Mouse (Mus musculus): ENCODE results near the gene Pnrc1.

Gene Pnrc1

DNA sequence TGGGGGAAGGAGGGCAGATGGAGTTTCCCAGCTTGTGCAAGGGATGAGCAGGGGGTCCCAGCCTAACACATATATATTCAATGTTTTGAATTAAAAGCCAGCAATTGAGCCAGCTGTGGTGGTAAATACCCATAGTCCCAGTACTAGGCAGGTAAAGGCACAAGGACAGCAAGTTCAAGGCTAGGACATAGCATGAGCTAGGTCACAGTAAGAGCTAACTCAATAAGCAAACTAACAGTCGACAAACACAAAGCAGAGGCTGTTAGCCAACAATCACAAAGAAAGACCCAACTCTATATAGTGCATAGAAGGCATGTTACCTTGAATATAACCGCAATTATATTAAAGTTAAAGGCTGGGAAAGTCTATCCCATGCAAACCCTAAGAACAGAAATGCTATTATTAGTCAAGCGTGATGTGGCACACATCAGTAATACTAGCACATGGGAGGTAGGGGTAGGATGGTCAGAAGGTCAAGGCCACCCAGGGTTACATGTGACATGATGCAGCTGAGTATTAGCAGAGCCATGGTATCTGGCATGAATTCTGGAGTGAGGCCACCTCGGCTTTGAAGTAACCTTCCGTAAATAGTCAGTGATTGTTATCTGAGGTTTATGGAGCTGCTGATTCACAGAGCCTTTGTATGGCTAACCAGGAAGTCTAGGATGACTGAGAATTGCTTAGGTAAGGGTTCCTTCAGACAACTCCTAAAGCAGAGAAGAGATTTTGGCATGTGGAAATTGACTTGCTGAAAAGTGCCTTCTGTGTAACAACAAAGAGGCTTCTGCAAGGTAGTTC, 5.7 kb downstream of the Pnrc1 start:
- POLR2A ChIA-PET: interaction anchor here in 3 of 4 experiments (0.6 to 1.4 kb wide), 6 partner anchors 14 to 95 kb away, joined by 3 to 6 read pairs (median 4); partner anchors contain the start of gene Pm20d2 (in 1 of the 3)
- CTCF ChIA-PET: interaction anchor here in 2 of 4 experiments (0.6 to 1.1 kb wide), 2 partner anchors 23 to 95 kb away, joined by 3 to 6 read pairs; partner anchors contain the start of gene Pm20d2 (in 1 of the 2)

DNA sequence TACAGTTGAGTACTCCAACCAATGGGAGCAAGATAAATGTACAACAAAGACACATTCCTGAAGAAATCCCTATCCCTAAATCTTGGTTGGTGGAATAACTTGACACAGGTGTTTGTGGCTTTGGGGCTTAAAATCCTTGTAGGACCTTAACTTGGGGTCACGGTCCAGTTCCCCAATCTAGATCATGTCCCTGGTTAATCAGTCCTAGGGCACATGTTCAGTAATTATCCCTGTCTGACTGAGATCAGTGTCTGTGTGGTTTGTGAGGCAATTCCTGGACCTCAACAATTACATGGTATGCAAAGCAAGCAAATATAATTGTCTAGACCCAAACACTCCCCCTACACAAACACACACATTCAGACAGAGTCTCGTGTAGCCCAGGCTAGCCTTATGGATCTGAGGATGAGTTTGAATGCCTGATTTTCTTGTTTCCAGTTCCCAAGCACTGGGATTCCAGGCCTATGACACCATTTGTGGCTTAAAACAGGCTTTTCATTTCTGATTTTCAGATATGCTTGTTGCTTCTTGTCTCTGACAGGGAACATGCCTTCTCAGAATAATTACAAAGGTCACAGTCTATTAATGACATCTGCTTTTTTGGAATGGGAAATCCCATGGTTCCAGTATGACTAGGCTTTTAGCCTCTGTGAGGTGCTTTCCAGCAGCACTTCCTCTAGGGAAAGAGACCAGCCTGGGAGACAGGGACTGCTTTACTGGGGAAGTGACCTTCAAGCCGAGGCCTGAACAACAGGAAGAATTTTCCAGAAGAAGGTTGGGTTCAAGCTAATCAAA, 7.9 kb downstream of the Pnrc1 start:
- ChIA-PET POLR2A (interaction anchor here in 2 of 4 experiments (0.8 to 1.4 kb wide), 4 partner anchors 12 to 35 kb away, joined by 3 to 5 read pairs (median 4); no protein-coding TSS in a partner anchor), CTCF (interaction anchor here in 1 of 4 experiments (0.6 kb wide), 1 partner anchor 22 kb away, joined by 3 read pairs; no protein-coding TSS in a partner anchor)

DNA sequence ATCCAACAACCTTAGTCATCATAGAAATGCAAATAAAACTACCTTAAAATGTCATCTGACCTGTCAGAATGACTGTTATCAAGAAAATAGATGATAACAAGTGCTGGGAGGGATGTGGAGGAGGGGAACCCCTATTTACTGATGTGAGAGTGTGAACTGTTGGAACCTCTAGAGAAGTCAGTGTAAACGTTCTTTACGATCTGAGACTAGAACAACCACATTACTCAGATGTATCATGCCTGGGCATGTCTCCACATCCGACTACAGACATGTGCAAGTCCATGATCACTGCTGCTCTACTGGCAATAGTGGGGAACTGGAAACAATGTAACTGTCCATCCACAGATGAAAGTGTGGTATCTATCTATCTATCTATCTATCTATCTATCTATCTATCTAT, 16.5 kb downstream of the Pnrc1 start:
- CTCF ChIA-PET: no interaction called here
- POLR2A ChIA-PET: interaction anchor here in 1 of 4 experiments (2.9 kb wide), 1 partner anchor 29 kb away, joined by 11 read pairs; no protein-coding TSS in a partner anchor

DNA sequence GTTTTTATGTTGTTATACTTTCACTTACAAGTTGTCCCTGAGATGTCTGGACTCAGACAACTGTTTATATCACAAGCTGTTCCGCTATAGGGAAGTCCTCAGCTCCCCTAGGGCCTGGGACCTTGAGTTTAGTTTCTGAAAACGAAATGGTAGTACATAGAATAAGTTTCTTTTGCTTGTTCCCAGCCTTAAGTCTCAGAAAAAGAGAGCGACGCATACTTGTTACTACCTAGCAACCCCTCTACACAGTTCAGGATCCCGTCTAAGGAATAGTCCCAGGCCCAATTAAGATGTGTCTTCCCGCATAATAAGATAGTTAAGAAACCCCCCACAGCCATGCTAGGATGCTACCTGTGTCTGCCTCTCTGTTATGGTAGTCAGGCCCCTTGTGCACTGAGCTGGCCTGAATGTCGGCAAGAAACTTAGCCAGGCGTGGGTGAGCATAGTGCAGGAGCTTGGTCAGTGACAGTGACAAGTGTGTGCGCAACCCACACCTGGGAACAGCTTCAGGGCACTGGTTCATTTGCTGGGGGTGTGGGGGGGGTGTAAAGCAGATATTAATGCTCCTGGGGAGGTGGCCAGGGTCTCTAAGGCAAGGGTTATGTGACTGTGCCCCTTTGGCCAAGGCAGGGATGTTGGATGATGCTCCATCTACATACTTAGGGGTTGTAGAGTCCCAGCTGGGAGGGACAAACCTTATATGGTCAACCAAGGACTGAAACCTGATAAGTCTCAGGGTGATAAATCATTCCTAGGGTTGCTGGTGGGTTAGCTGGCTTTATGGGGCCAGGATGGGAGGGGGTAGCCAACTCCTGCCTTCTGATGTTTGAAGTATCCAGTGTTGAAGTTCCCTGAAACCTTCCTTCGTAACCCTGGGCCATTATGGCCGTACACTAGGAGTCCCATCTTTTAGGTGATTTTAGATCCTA, 19.3 kb downstream of the Pnrc1 start:
- ChIA-PET POLR2A (interaction anchor here (0.5 to 17.4 kb wide), 29 partner anchors 8 to 326 kb away, joined by 3 to 297 read pairs (median 4); partner anchors contain the start of genes Pm20d2 (in 2 of the 4) and Rngtt (in 1 of the 4)), CTCF (interaction anchor here in 1 of 4 experiments (0.6 kb wide), 1 partner anchor 709 kb away, joined by 4 read pairs; no protein-coding TSS in a partner anchor)

DNA sequence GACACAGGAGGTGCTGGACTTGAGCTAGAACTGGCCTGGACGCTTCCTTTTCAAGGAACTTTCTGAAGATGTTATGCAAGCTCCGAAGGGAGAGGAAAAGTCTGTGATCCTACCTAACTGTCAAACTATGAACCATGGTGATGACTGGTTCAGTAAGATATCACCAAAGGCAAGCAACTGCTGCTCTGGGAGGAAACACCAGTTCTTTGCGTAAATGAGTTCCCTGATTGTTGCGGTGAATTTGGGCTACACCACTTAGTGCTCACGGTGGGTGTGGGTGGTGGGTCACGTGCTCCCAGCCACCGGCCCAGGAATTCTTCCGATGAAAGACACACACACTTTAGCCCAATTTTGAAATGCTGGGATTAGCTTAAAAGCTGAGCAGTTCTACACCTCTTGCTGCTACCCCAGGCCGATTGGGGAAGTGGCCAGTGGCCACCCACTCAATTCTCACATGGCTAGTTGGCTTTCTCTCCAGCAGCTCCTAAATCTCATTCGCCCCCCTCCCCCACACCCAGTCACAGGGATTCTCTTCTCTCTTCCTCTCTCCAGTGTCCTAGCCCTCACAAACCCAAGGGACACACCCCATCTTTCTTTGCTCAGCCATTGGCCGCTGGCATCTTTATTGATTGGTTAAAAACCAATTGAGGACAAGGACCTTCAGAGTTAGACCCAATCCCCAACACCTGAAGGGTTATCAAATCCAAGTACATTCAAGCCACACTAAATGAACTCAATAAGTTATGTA, 24.8 kb downstream of the Pnrc1 start:
- POLR2A ChIA-PET: interaction anchor here (0.6 to 17.4 kb wide), 24 partner anchors 8 to 544 kb away, joined by 3 to 297 read pairs (median 4); partner anchors contain the start of genes Rngtt (in 2 of the 4), Lyrm2 (in 1 of the 4) and Pm20d2 (in 1 of the 4)
- CTCF ChIA-PET: no interaction called here

DNA sequence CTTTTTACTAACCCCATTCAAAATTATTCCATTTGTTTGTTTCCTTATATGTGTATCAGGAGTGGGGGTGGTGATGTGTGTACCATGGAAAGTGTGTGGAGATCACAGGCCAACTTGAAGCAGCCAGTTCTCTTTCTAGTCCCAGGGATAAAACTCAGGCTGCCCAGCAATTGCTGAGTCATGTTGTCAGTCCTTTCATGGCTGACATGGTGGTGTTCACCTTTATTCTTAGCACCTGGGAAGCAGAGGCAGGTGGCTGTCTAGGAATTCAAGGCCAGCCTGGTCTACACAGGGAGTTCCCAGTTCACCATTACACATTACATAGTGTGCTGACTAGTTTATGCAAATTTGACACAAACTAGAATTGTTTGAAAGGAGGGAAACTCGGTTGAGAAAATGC, 27.1 kb downstream of the Pnrc1 start:
- POLR2A ChIA-PET: interaction anchor here in 3 of 4 experiments (0.6 to 17.4 kb wide), 4 partner anchors 9 to 441 kb away, joined by 3 to 297 read pairs (median 152); no protein-coding TSS in a partner anchor

DNA sequence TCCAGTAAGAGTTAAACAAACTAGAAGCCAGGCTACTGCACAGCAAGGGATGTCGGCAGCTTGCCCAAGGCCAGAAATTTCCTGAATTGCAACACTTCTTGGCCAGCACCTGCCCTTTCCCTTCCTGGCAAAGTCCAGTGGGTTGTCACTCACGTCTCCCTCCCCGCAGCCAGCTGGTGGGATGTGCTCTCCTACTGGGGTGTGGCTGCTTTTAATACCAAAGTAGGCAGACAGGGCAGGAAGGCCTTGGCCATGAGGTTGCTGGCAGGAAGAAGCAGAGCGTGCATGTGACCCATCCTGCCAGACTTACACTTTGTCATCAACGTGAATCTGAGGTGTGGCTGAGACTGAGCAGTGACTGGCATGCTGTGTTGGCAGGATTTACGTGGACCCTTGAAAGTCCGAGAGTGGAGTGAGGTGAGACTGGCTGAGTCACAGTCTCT, 28.6 kb downstream of the Pnrc1 start:
- CTCF ChIA-PET: interaction anchor here in 1 of 4 experiments (0.5 kb wide), 1 partner anchor 13 kb away, joined by 3 read pairs; no protein-coding TSS in a partner anchor

More for the DNA sequence above, 27.1 kb downstream of the Pnrc1 start:
- CTCF ChIA-PET: no interaction called here

DNA sequence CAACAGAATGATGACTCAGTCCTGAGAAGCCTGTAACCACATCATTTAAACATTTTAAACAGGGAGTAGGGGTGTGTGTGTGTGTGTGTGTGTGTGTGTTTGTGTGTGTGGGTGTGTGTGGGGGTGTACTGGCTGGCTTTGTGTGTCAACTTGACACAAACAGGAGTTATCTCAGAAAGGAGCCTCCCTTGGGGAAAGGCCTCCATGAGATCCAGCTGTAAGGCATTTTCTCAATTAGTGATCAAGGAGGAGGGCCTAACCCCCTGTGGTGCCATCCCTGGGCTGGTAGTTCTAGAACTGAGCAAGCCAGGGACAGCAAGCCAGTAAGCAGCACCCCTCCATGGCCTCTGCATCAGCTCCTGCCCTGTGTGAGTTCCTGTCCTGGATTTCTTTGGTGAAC, 29.7 kb downstream of the Pnrc1 start:
- CTCF ChIA-PET: no interaction called here
- POLR2A ChIA-PET: interaction anchor here (1.0 to 17.4 kb wide), 10 partner anchors 9 to 29 kb away, joined by 3 to 297 read pairs (median 4); no protein-coding TSS in a partner anchor

More for the DNA sequence above, 28.6 kb downstream of the Pnrc1 start:
- POLR2A ChIA-PET: interaction anchor here in 3 of 4 experiments (0.6 to 17.4 kb wide), 8 partner anchors 9 to 1603 kb away, joined by 3 to 297 read pairs (median 7); partner anchors contain the start of gene Rngtt (in 1 of the 3)

DNA sequence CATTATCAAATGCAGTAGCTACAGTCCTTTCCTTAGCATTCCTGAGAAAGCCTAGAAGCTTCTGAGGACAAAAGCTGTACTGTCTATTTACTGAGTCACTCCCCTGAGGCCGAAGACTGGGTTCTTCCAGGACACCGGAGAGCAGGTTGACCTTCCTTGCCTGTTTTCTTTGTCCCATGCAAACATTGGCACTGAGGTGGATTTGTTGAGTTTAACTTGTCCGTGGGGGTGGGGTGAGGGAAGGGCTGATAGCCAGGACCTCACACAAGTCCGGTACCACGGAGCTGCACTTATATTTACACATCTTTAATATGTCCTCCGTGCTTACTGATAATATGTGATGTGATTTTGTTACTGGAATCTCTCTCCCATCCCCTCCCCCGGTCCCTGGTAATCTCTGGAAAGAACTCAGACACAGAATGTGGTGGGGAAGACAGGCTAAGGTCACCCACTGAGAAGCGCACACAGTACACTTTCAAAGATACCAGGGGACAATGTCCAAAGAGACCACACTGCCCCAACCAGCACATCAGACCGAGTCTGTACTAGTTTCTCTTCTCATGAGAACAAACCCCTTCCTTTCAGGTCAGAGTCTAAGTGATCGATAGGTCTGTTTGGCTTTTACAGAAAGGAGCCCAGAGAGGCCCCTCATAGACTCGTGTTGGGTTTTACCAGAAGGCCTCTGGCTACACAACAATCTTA, 32.5 kb downstream of the Pnrc1 start:
- POLR2A ChIA-PET: interaction anchor here in 3 of 4 experiments (0.6 to 17.4 kb wide), 16 partner anchors 8 to 458 kb away, joined by 3 to 297 read pairs (median 5); partner anchors contain the start of genes Lyrm2 (in 1 of the 3) and Rngtt (in 1 of the 3)
- CTCF ChIA-PET: interaction anchor here in 2 of 4 experiments (0.7 to 0.8 kb wide), 3 partner anchors 53 to 255 kb away, joined by 3 to 14 read pairs (median 4); no protein-coding TSS in a partner anchor

DNA sequence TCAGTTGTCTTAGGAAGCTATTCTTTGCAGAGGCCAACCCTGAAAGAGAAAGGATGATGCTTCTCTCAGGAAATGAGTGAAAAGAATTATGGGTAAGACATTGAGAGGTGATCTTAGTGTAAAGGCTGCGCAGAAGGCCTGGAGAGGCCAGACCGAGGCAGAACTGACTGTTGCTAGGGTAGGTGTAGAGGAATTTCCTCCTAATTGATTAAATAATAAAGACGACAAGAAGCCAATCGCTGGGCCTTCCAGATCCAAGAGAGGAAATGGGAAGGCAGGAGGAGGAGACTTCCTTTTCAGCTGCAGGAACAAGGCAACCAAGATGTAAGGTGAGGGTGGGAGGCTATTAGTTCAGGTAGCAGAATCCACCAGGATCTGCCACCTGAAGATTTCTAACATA, 35.3 kb downstream of the Pnrc1 start:
- ChIA-PET POLR2A (interaction anchor here in 2 of 4 experiments (1.1 to 17.4 kb wide), 11 partner anchors 7 to 55 kb away, joined by 3 to 286 read pairs (median 5); partner anchors contain the start of gene Rngtt (in 1 of the 2)), CTCF (interaction anchor here in 1 of 4 experiments (0.7 to 1.0 kb wide), 2 partner anchors 106 to 144 kb away, joined by 3 to 4 read pairs; no protein-coding TSS in a partner anchor)

DNA sequence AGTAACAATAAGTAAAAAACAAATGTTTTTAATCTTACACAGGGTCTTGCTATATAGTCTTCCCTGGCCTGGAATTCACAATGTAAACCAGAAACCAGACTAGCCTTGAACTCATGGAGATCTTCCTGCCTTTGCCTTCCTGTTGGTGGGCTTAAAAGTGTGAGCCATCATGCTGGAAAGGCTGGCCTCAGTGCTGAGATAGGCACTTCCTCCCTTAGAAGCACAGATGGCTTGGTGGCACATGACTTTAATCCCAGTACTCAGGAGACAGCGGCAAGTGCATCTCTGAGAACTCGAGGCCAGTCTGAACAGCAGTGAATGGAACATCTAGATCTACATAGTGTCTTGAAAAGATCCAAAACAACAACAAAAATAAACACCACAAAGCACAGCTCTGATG, 39.1 kb downstream of the Pnrc1 start:
- CTCF ChIA-PET: no interaction called here
- POLR2A ChIA-PET: interaction anchor here in 2 of 4 experiments (1.4 to 11.8 kb wide), 4 partner anchors 12 to 58 kb away, joined by 3 to 297 read pairs (median 145); partner anchors contain the start of gene Pnrc1 (in 1 of the 2)

DNA sequence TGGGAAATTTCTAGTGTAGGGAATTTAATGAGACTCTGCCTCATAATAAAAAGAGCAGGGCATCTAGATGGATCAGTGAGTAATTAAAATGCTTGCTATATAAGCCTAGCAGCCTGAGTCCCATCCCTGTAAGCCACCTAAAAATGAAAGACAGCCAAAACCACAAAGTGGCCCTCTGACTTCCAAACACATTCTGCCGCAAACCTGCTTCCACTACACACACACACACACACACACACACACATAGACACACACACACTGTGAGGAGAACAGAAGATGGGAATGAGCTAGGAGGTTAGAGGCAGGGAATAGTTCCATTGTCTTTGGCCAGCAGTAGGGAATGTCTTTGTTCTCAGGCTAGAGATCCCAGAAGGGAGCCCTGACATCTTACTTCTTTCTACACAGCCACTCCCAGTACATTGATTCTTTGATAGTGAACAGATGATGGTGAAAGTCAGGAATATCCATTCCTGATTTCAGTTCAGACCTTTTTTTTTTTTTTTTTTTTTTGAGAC, 40.2 kb downstream of the Pnrc1 start:
- CTCF ChIA-PET: no interaction called here
- POLR2A ChIA-PET: interaction anchor here (0.6 to 11.8 kb wide), 17 partner anchors 10 to 317 kb away, joined by 3 to 297 read pairs (median 6); partner anchors contain the start of genes Rngtt (in 2 of the 4), Pm20d2 (in 1 of the 4) and Pnrc1 (in 1 of the 4)

DNA sequence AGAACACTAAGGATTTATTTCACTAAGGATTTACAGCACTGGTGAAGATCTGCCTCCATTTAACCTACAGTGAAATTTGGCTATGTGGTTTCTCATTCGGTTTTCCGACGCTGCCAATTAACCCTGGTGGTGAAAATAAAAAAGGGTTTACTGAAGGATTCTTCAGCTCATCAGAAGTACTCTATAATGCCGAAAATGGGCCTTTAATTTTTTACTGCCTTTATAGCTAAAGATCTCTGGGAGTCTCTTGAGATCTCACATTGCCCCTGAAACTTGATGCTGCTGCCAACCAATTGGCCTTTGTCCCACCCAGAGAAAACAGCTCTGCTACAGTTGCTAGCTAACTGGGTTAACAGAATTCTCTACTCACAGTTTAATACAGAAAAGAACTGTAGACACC, 41.0 kb downstream of the Pnrc1 start:
- ChIA-PET CTCF (interaction anchor here in 3 of 4 experiments (0.6 to 1.0 kb wide), 3 partner anchors 10 to 12 kb away, joined by 3 read pairs; no protein-coding TSS in a partner anchor), POLR2A (interaction anchor here (0.6 to 11.8 kb wide), 32 partner anchors 9 to 1224 kb away, joined by 3 to 297 read pairs (median 5); partner anchors contain the start of genes Rngtt (in 3 of the 4), Pm20d2 (in 2 of the 4), Ankrd6 (in 1 of the 4) and Casp8ap2 (in 1 of the 4))

DNA sequence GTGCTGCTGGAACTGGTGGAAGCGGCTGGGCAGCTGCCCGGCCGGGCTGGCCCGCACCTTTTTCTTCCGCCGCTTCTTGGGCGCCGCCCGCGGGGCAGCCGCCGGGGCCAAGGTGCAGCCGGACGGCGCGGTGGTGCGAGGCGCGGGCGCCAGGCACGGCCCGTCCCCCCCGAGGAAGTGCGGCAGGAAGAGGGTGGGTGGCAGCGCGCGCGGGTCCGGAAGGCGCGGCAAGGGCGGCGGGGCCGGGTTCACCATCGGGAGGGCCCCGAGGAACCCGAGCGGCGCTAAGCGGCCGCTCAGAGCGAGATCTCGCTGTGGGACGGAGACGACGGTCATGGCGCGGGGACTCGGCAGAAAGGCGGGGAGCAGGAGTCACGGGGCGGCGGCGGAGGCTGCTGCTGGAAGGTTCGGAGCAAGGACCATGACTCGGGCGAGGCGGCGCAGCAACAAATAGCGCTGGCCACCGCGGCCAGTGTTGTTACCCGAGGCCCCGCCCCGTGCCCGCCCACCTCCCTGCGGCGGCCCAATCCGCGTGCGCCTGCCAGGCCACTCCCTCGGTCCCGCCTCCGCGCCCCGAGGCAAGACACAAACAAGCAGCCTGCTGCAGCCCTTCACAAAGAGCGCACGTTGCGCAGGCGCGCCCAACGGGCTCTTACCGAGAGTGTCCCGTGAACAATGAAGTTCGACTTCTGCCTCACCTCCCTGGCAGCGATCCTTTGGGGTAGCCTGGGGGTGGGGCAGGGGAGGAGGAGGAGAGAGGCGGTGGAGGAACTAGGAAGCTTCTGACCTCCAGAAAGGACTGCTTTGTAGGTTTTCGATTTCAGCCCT, 41.7 kb downstream of the Pnrc1 start:
- POLR2A ChIA-PET: interaction anchor here (0.5 to 11.8 kb wide), 80 partner anchors 7 to 1223 kb away, joined by 3 to 297 read pairs (median 4); partner anchors contain the start of genes Rngtt (in 3 of the 4), Casp8ap2 (in 2 of the 4), Pm20d2 (in 2 of the 4) and Ankrd6 (in 1 of the 4)
- CTCF ChIA-PET: interaction anchor here (0.6 to 1.0 kb wide), 5 partner anchors 11 to 213 kb away, joined by 3 to 7 read pairs (median 3); no protein-coding TSS in a partner anchor
